Mouse (Mus musculus) adrenal gland, postnatal 25 days (tissue): Measurements from ENCODE around the gene Col4a2. TPM values are rescaled to one million over a fixed set of nuclear protein-coding genes. Genes with fewer than 3 reads are reported as not detected.

Source experiments
- DNase-seq: peaks from one replicate; pipeline ENCODE4 v3.0.0; 2021; ENCODE audit warnings: mixed read lengths
- total RNA-seq: library from RNA; stranded (reverse); gene quantifications from 2 replicates; pipeline ENCODE4 v1.2.3, GENCODE M21; 2021

The Col4a2 gene
- total RNA-seq, 1 experiment from 2014 or later, result 214 TPM

DNA sequence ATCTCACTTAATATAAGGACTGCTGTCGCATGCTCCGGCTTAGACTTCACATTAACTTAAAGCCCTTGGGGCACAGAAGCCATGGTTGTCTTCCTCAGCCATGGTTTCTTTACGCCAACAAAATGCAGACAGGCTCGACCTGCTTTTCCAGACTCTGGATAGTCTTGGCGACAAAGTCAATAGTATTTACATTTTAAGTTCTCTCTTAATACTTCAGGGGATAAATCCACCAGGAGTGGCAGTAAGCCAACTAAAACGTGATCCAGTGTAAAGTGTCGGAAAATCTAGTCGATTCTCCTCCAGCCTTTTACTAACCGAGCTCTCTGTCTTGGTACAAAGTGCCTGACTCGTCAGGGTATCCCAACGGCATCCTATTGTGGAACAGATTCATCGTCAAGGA lies 185.7 kb downstream of the Col4a2 start:
- no peak for DNase-seq

Other genes with a start within 250 kb of the Col4a2 start
- 385 and 411 TPM in 2 replicates for gene Col4a1, start within 50 bp of the Col4a2 start, total RNA-seq
- 10.6 and 11.4 TPM in 2 replicates for gene Rab20, start 165.9 kb downstream of the Col4a2 start, total RNA-seq
- gene Naxd, start 184.7 kb downstream of the Col4a2 start, total RNA-seq, result 75.0 and 77.5 TPM in 2 replicates
- 35.5 and 44.8 TPM in 2 replicates for gene Cars2, start 238.0 kb downstream of the Col4a2 start, total RNA-seq
- gene Ing1, start 242.8 kb downstream of the Col4a2 start, total RNA-seq, result 37.9 and 47.1 TPM in 2 replicates